Mouse (Mus musculus): ENCODE results near the gene Epha8.

- TF ChIP-seq USF1 (IDR thresholded peaks at IDR 0.05; ENCODE audit: low read depth): no peak
- no peak for TF ChIP-seq CTCF (IDR thresholded peaks at IDR 0.05; ENCODE audit: control insufficient read depth, insufficient read depth, insufficient read length)
- no peak for TF ChIP-seq MAX (IDR thresholded peaks at IDR 0.05)
These were observed 58.5 kb downstream of the Epha8 start for GRCm38 (mm10) chr4:136898084-136898598.
